Mouse (Mus musculus): Measurements from ENCODE around the gene Dnajc9. TPM values are rescaled to one million over a fixed set of nuclear protein-coding genes. Genes with fewer than 3 reads are reported as not detected.

Gene Dnajc9
- polyA plus RNA-seq, 1 experiment from 2014 or later, result 118 TPM

DNA sequence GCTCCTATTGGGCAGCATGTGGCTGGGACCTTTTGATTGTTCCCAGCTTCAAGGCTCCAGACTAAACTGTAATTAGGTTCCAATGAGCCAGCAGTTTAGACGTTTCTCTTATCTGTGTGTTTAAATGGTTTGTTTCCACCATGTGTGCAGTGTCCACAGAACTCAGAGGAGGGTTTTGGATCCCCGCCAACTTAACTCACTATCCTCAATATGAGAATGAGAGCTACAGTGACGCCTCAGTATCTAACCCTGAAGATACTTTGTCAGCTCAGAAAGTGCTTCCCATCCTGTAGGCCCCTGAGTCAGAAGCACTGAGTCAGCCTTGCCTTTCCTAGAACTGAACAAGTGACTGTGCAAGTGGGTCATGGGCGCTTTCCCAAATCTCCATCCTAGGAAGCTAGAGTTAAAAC, 11.6 kb downstream of the Dnajc9 start:
- no peak overlapping the region for H3K9ac ChIP-seq (ENCODE audit: low read length)
- 53% methylated on average over 4 of the region's 4 CpGs for WGBS
- H3K9me3 ChIP-seq (replicated peaks; ENCODE audit: control insufficient read depth, low read length), result no peaks in the 10 kb centered on the region
- H3K36me3 ChIP-seq (ENCODE audit: control insufficient read depth, insufficient read depth, low read length), result no peaks in the 10 kb centered on the region
- H3K4me2 ChIP-seq (ENCODE audit: low read depth, low read length), result no peak overlapping the region
- no peak overlapping the region for H3K27ac ChIP-seq (ENCODE audit: low read length)
- ATAC-seq (ENCODE audit: insufficient read depth, low FRiP score), result no peak
- H3K4me3 ChIP-seq (replicated peaks; ENCODE audit: low read length), result no peak overlapping the region
- no peaks in the 10 kb centered on the region for H3K4me1 ChIP-seq (ENCODE audit: control insufficient read depth, insufficient read depth, low read length)
- H3K27me3 ChIP-seq (ENCODE audit: control insufficient read depth, insufficient read depth, low read length), result no peaks in the 10 kb centered on the region

DNA sequence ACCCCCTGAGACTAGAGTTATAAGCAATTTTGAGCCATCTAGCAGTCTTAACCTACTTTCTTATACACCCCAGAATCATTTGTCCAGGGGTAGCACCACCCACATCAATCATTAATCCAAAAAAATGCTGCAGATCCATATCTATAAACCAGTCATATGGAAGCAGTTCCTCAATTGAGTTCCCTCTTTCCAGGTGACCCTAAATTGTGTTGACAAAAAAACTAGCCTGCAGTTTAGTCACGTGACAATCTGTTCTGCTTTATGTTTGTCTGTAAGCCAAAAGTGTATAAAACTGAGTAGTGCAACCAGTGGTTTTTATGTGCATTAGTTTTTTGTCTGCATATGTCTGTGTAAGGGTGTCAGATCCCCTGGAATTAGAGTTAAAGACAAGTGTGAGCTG, 16.9 kb downstream of the Dnajc9 start:
- Histone ChIP-seq H3K4me3 (replicated peaks; ENCODE audit: low read length) (no peak overlapping the region), H3K9me3 (replicated peaks; ENCODE audit: control insufficient read depth, low read length) (no peaks in the 10 kb centered on the region), H3K4me1 (ENCODE audit: control insufficient read depth, insufficient read depth, low read length) (no peaks in the 10 kb centered on the region), H3K9ac (ENCODE audit: low read length) (no peak overlapping the region), H3K27ac (ENCODE audit: low read length) (no peak overlapping the region), H3K27me3 (ENCODE audit: control insufficient read depth, insufficient read depth, low read length) (no peaks in the 10 kb centered on the region), H3K36me3 (ENCODE audit: control insufficient read depth, insufficient read depth, low read length) (peaks cover 7% of the 10 kb centered on the region; the same call in 1 of the 2 replicates), H3K4me2 (ENCODE audit: low read depth, low read length) (no peak overlapping the region)
- ATAC-seq (ENCODE audit: insufficient read depth, low FRiP score), result no peak
- 88% methylated on average over 1 of the region's 1 CpGs for WGBS

DNA sequence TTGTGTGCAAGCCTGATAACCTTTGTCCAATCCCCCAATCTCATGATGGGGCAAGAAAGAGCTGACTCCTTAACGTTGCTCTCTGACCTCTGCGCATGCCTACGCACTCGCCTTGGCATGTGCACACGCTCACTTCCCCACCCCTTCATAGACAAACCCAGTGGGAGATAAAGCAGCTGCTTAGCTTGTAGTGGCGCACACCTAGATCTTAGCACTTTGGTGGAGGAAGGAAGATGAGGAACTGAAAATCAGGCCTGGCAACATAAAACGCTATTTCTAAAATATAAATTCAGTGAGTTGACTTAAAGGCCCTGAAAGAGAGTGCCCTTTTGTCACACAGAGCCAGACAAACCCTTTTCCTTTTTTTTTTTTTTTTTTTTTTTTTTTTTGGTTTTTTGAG, 17.9 kb downstream of the Dnajc9 start:
- H3K4me1 ChIP-seq (ENCODE audit: control insufficient read depth, insufficient read depth, low read length), result no peaks in the 10 kb centered on the region
- no peaks in the 10 kb centered on the region for H3K9me3 ChIP-seq (replicated peaks; ENCODE audit: control insufficient read depth, low read length)
- H3K27ac ChIP-seq (ENCODE audit: low read length), result no peak overlapping the region
- WGBS, result 76% methylated on average over 7 of the region's 7 CpGs
- H3K4me2 ChIP-seq (ENCODE audit: low read depth, low read length), result no peak overlapping the region
- no peak for ATAC-seq (ENCODE audit: insufficient read depth, low FRiP score)
- peaks cover 7% of the 10 kb centered on the region; the same call in 1 of the 2 replicates for H3K36me3 ChIP-seq (ENCODE audit: control insufficient read depth, insufficient read depth, low read length)
- no peak overlapping the region for H3K9ac ChIP-seq (ENCODE audit: low read length)
- no peak overlapping the region for H3K4me3 ChIP-seq (replicated peaks; ENCODE audit: low read length)
- no peaks in the 10 kb centered on the region for H3K27me3 ChIP-seq (ENCODE audit: control insufficient read depth, insufficient read depth, low read length)

DNA sequence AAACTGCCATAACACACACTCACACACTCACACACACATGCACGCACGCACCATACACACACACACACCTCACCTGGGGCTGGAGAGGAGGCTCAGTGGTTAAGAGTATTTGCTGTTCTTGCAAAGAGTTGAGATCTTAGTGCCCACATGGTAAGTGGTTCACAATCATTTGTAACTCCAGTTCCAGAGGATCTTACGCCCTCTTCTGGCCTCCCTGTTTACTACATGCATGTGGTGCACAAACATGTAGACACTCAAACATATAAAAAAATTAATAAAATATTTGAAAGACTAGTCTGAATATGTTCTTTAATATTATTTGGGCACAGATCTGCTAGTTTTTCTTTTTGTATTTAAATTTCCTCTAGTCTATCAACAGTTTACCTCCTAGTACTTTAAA, 20.4 kb downstream of the Dnajc9 start:
- Histone ChIP-seq H3K9me3 (replicated peaks; ENCODE audit: control insufficient read depth, low read length) (no peaks in the 10 kb centered on the region), H3K27ac (ENCODE audit: low read length) (no peak overlapping the region), H3K4me2 (ENCODE audit: low read depth, low read length) (no peak overlapping the region), H3K27me3 (ENCODE audit: control insufficient read depth, insufficient read depth, low read length) (no peaks in the 10 kb centered on the region), H3K9ac (ENCODE audit: low read length) (no peak overlapping the region), H3K4me1 (ENCODE audit: control insufficient read depth, insufficient read depth, low read length) (no peaks in the 10 kb centered on the region), H3K36me3 (ENCODE audit: control insufficient read depth, insufficient read depth, low read length) (peaks cover 12% of the 10 kb centered on the region; the same call in 1 of the 2 replicates), H3K4me3 (replicated peaks; ENCODE audit: low read length) (no peak overlapping the region)
- no peak for ATAC-seq (ENCODE audit: insufficient read depth, low FRiP score)
- 97% methylated on average over 3 of the region's 3 CpGs for WGBS

DNA sequence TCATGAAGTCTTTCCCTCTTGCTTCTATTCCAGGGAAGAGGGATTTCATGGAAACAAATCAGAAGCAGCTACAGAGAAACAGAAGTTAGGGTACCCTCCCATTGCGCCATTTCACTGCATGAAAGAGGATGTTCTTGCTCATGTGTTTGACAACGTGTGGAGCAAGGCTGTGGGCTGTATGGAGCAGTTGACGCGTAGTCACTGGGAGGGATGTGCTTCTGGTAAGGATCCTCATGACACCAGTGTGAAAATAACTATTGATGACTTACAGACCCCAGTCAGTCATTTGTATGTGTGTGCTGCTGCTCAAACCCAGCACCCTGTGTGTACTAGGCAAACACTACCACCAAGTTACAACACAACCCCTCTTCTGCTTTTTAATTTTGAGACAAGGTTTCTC, 25.5 kb downstream of the Dnajc9 start:
- Histone ChIP-seq H3K36me3 (ENCODE audit: control insufficient read depth, insufficient read depth, low read length) (peaks cover 22% of the 10 kb centered on the region; the same call in 1 of the 2 replicates), H3K4me3 (replicated peaks; ENCODE audit: low read length) (no peak overlapping the region), H3K4me2 (ENCODE audit: low read depth, low read length) (no peak overlapping the region), H3K4me1 (ENCODE audit: control insufficient read depth, insufficient read depth, low read length) (no peaks in the 10 kb centered on the region), H3K27ac (ENCODE audit: low read length) (no peak overlapping the region), H3K27me3 (ENCODE audit: control insufficient read depth, insufficient read depth, low read length) (no peaks in the 10 kb centered on the region), H3K9me3 (replicated peaks; ENCODE audit: control insufficient read depth, low read length) (no peaks in the 10 kb centered on the region), H3K9ac (ENCODE audit: low read length) (no peak overlapping the region)
- 88% methylated on average over 4 of the region's 4 CpGs for WGBS
- ATAC-seq (ENCODE audit: insufficient read depth, low FRiP score), result no peak

DNA sequence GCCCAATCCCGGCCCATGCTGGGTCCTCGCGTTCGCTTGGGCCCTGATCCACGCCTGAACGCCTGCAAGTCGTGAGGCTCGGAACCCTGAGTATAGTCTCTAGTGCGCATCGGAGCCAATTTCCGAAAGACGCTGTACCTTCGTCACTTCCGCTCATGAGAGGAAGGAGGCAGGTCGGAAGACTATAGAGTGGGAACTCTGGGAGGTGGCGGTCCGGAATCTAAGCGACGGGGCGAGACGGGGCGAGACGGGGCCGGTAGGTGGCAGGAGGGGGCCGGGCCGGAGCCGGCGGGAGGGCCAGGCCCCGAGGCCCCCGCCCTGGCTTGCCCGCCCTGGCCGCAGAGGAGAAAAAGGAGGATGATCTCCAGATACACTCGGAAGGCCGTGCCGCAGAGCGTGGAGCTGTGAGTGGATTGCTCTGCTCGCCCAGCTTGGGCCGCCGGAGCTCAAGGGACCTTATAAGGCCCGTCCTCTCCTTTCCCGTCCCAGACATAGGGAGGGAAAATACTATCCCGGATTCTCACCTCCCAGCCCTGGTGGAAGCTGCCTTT, 40.6 kb downstream of the Dnajc9 start, which contains the start of the genes Ecd and Fam149b:
TSS of gene Ecd (minus strand) at position 131 of the 551 bp plus-strand sequence.
TSS of gene Fam149b (plus strand) at position 172 of the 551 bp plus-strand sequence.
- WGBS, result under 1% methylated on average over 42 of the region's 42 CpGs
- no peaks in the 10 kb centered on the region for H3K36me3 ChIP-seq (ENCODE audit: control insufficient read depth, insufficient read depth, low read length)

DNA sequence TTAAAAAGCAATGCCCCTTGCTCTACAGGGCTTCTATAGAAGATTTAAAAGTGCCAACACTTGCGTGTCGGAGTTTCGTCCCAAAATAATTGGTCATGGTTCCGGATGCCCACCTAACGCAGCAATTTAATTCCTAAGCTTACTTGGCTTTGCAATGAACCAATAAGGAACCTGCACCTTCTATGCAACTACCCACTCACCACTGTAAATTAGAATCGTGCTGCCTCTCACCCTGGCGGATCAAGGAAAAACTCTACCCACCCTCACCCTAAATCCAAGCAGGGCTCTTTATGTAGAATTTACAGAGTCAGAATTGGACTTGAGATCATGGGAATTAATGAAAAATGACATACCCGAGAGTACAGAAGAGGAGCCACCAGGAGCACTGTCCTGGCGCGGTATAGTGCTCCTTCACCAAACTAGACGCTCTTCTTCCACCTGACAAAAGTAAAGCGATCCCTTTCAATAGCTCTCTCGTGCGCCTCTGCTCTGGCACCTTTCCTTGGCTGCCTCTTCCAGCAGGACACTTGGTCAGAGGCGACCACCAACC, 41.2 kb downstream of the Dnajc9 start:
- H3K27ac ChIP-seq (ENCODE audit: low read length), result peak overlapping the region; percentile 86
- no peaks in the 10 kb centered on the region for H3K9me3 ChIP-seq (replicated peaks; ENCODE audit: control insufficient read depth, low read length)
- ATAC-seq (ENCODE audit: insufficient read depth, low FRiP score), result peak; percentile 50; the same call in 1 of the 2 replicates
- no peaks in the 10 kb centered on the region for H3K27me3 ChIP-seq (ENCODE audit: control insufficient read depth, insufficient read depth, low read length)
- no peaks in the 10 kb centered on the region for H3K36me3 ChIP-seq (ENCODE audit: control insufficient read depth, insufficient read depth, low read length)
- peak overlapping the region; percentile 67 for H3K4me3 ChIP-seq (replicated peaks; ENCODE audit: low read length)
- peaks cover 17% of the 10 kb centered on the region for H3K4me1 ChIP-seq (ENCODE audit: control insufficient read depth, insufficient read depth, low read length)
- H3K4me2 ChIP-seq (ENCODE audit: low read depth, low read length), result peak overlapping the region; percentile 79
- H3K9ac ChIP-seq (ENCODE audit: low read length), result peak overlapping the region; percentile 97
- 4% methylated on average over 15 of the region's 15 CpGs for WGBS

More for the DNA sequence above, 40.6 kb downstream of the Dnajc9 start, which contains the start of the genes Ecd and Fam149b:
- Histone ChIP-seq H3K4me2 (ENCODE audit: low read depth, low read length) (peak within 1 kb of the TSS; percentile 91), H3K27me3 (ENCODE audit: control insufficient read depth, insufficient read depth, low read length) (no peaks in the 10 kb centered on the region), H3K27ac (ENCODE audit: low read length) (peak within 1 kb of the TSS; percentile 94), H3K4me1 (ENCODE audit: control insufficient read depth, insufficient read depth, low read length) (peaks cover 17% of the 10 kb centered on the region), H3K9me3 (replicated peaks; ENCODE audit: control insufficient read depth, low read length) (no peaks in the 10 kb centered on the region), H3K9ac (ENCODE audit: low read length) (peak within 1 kb of the TSS; percentile 97), H3K4me3 (replicated peaks; ENCODE audit: low read length) (peak within 1 kb of the TSS; percentile 67)
- ATAC-seq (ENCODE audit: insufficient read depth, low FRiP score), result peak; percentile 97

DNA sequence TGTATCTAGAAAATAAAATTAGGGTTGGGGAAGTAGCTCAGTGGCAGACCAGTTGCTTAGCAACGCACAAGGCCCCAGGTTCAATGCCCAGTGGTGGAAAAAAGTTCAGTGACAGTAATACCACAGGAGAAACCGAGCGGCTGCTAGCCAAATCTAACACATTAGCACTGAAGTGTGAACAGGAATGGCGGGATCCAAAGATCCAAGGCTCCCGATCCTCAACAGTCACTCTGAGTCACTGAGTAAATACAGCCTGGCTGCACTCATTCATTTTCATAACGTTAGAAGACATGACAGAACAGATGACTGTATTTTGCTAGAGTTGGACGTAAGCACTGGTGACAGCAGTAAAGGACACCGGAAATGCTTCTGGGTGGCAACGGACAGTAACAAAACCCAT, 42.8 kb downstream of the Dnajc9 start:
- no peaks in the 10 kb centered on the region for H3K27me3 ChIP-seq (ENCODE audit: control insufficient read depth, insufficient read depth, low read length)
- H3K9me3 ChIP-seq (replicated peaks; ENCODE audit: control insufficient read depth, low read length), result no peaks in the 10 kb centered on the region
- H3K4me1 ChIP-seq (ENCODE audit: control insufficient read depth, insufficient read depth, low read length), result peaks cover 17% of the 10 kb centered on the region
- no peak overlapping the region for H3K9ac ChIP-seq (ENCODE audit: low read length)
- H3K27ac ChIP-seq (ENCODE audit: low read length), result no peak overlapping the region
- 0 out of 2 replicates have a peak overlapping the region, but pooled peaks have one; percentile 79 for H3K4me2 ChIP-seq (ENCODE audit: low read depth, low read length)
- H3K4me3 ChIP-seq (replicated peaks; ENCODE audit: low read length), result no peak overlapping the region
- no peaks in the 10 kb centered on the region for H3K36me3 ChIP-seq (ENCODE audit: control insufficient read depth, insufficient read depth, low read length)
- no peak for ATAC-seq (ENCODE audit: insufficient read depth, low FRiP score)
- 77% methylated on average over 9 of the region's 9 CpGs for WGBS

DNA sequence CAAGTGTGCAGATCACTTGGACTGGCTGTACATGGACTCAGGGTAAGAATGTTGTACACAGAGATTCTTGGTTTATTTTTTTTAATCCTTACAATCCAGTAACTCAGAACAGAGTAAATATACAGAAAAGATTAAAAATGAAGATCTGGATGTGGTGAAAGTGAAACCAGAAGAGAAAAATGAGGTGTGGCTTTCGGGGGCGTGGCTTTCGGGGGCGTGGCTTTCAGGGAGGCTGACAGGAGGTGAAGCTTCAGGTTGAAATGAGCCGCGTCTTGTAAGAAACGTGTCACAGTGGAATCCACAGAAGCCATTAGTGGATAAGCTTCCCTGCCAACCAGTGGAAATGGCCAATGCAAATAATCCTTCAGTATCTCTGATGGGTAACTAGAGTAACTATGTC, 47.8 kb downstream of the Dnajc9 start:
- no peak for ATAC-seq (ENCODE audit: insufficient read depth, low FRiP score)
- H3K4me1 ChIP-seq (ENCODE audit: control insufficient read depth, insufficient read depth, low read length), result no peaks in the 10 kb centered on the region
- WGBS, result 68% methylated on average over 7 of the region's 7 CpGs
- H3K27ac ChIP-seq (ENCODE audit: low read length), result no peak overlapping the region
- H3K9me3 ChIP-seq (replicated peaks; ENCODE audit: control insufficient read depth, low read length), result no peaks in the 10 kb centered on the region
- H3K4me3 ChIP-seq (replicated peaks; ENCODE audit: low read length), result no peak overlapping the region
- H3K4me2 ChIP-seq (ENCODE audit: low read depth, low read length), result no peak overlapping the region
- peaks cover 10% of the 10 kb centered on the region for H3K36me3 ChIP-seq (ENCODE audit: control insufficient read depth, insufficient read depth, low read length)
- no peaks in the 10 kb centered on the region for H3K27me3 ChIP-seq (ENCODE audit: control insufficient read depth, insufficient read depth, low read length)
- no peak overlapping the region for H3K9ac ChIP-seq (ENCODE audit: low read length)
